Mouse (Mus musculus) cerebellum, adult 8-10 months (tissue): ENCODE results near the gene Ascc2.
"Not testable (repeated sequence)": the region's sequence is repeated elsewhere in the genome, so short reads cannot be mapped to it uniquely, and the experiment has no call there.

Experiments used
- DNase-seq: peaks from one replicate; pipeline ENCODE4 v3.0.0; 2022

The Ascc2 gene

DNA sequence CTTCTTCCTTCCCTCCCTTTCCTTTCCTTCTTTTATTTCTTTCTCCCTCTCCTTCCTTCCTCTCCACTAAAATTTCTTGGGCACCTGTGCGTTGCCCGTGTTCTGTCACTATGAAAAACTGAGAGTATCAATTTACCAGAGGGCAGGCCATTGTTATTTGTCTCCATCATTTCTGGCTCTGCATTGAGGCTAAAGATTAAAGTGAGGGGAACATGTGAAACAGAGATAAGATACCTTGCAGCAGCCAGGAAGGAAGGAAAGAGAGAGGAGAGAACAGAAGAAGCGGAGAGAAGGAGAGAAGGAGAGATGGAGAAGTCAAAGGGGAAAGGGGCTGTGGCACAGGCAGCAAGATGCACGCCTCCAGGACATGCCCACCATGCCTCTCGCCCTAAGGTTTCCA lies 3.2 kb upstream of the Ascc2 start:
- DNase-seq = no peak

GRCm38 (mm10) chr11:4636782-4637342 lies 685 bp upstream of the Ascc2 start:
- no peak for DNase-seq

- DNase-seq = no peak
Observed at GRCm38 (mm10) chr11:4638261-4638660, 714 bp downstream of the Ascc2 start.

GRCm38 (mm10) chr11:4641185-4641584 lies 3.6 kb downstream of the Ascc2 start:
- no peak for DNase-seq

DNA sequence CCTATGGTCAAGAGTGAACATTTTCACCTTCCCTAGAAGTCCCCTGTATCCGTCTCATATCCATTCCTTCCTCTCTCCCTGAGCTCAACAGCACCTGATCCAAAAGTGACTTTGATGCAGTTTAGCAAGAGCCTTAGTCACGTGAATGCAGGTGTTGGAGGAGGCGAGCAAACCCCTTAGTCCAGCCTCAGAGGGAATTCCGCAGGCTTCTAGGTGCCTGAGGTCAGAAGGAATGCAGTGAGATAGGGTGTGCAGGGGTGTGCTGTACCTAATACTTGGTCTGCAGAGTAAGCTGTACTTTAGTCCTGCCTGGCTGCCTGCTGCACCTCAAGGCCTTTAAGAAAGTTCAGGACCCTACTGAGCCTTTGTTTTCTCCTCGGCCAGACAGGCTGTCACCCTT lies 6.2 kb downstream of the Ascc2 start:
- DNase-seq = no peak

DNA sequence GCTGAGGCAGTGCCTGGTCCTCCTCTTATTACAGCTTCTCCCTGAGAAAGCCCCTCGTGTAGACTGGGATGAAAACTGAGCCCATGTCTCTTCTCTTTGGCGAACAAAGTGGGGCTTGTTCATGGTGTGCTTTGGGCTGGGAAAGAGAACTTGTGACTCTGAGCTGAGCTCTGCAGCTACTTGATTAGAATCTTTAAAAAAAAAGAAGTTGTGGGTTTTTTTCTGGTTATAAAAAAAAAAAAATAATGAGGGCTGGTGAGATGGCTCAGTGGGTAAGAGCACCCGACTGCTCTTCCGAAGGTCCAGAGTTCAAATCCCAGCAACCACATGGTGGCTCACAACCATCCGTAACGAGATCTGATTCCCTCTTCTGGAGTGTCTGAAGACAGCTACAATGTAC lies 7.6 kb downstream of the Ascc2 start:
- not testable (repeated sequence) for DNase-seq

DNA sequence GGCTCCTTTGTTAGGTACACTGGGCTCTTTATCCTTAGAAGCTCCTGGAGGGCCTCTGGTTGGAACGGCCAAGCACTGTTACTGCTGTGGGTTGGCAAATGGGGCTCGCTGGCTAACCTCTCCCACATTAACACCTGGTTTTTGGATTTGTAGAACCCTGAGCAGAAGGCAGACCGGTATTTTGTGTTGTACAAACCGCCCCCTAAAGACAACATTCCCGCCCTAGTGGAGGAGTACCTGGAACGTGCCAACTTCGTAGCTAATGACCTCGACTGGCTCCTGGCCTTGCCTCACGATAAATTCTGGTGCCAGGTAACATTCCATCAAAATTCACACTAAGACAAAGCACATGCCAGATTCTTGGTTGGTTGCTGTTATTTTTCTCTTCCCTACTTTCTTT lies 8.9 kb downstream of the Ascc2 start:
- no peak for DNase-seq

DNA sequence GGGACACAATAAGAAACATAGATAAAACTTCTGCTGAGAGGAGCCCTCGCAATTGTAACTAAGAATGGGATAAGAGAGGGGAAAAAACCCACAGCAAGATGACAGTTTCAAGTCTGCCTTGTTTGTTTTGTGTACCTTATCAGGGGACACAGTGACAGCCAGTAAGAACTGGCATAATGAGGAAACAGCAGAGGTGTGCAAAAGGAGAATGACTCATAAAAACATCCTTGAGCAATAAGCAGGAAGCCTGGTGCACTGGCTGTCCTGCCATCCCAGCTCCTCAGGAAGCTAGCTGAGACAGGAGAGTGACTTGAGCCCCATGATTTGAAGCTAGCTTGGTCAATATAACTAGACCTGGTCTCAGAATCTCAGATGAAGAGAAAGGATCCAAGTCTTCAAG lies 22.3 kb downstream of the Ascc2 start:
- no peak for DNase-seq

GRCm38 (mm10) chr11:4660309-4661025 lies 22.9 kb downstream of the Ascc2 start:
- no peak for DNase-seq

DNA sequence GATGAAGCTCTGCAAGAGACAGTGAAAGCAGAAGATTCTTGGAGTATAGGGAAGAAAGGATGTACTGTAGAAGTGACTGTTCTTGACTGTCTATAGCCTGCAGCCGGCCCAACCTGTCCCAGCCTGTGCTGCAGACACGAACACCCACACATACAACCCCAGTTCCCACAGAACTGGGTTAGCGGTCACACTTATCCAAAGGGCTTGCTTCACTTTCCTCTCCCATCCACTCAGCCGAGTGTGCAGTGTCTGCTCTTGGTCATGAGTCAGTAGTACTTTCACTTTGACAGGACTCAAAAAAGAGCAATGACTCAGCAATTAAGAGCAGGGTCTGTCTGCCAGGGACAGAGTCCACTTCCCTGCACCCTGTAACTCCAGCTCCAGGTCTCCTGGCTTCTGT lies 23.8 kb downstream of the Ascc2 start:
- no peak for DNase-seq

GRCm38 (mm10) chr11:4661871-4662495 lies 24.4 kb downstream of the Ascc2 start:
- DNase-seq = peak; percentile 37

DNA sequence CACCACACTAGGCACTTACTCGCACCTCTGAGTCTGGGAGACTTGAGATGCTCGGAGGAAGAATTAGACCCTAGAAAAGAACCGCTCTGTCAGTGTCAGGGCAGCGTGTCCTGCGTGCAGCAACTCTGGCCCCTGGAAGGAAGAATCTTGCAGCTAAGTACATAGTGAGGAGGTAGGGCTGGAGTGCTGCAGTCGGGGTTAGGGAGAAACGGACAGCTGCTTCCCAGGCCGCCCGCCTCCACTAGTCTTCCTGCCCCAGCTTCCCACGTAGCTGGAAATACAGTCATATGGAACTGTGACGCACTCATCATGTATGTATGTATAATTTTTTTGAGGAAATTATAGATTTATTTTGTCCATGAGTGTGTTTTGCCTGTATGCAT lies 24.9 kb downstream of the Ascc2 start:
- no peak for DNase-seq

GRCm38 (mm10) chr11:4671736-4672135 lies 34.2 kb downstream of the Ascc2 start:
- DNase-seq = no peak

DNA sequence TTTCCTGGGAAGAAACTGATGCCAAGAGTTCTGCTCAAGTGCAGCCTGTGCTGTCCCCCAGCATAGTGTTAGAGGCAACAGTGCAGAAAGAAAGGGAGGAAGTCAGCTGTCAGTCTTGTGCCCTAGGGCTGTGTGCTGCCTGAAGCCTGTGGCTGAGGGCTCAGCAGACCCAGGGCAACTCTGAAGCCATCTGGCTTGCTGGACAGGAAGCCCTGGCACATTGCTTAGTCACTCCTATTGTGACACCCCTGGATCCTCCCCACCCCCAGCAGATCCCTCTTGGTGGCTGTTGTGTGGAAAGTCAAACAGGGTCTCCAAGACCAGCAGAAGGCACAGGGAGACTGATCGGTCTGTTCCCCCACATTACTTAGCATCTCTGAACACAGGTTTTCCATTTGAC lies 37.0 kb downstream of the Ascc2 start:
- DNase-seq = no peak

GRCm38 (mm10) chr11:4675126-4675562 lies 37.6 kb downstream of the Ascc2 start:
- no peak for DNase-seq

GRCm38 (mm10) chr11:4675693-4676092 lies 38.1 kb downstream of the Ascc2 start:
- DNase-seq = no peak

DNA sequence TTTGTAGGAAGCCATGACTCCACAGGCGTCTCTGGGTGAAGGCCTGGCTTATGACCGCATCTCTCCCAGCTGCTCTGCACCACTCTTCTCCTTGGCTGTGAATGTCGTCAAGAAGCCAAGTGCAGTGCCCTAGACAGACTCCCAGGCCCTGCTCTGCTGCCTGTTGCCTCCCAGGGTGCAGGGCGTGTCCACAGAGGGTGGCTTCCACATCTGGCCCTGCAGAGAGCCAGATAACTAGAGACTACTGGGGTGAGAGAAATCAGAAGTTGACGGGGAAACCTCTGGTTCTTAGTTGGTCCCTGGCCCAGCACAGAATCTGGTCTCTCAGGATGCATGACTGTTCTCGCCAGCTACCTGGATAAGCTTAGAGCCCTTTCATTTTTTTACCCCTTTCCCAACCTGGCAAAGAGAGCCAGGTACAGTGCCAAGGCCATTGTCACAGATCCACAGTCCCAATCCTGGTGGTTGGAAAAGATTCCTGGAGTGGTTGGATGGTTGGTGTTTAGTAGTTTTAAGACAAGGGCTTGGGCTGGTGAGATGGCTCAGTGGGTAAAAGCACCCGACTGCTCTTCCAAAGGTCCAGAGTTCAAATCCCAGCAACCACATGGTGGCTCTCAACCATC lies 39.8 kb downstream of the Ascc2 start:
- DNase-seq = no peak

- DNase-seq = no peak
Observed at GRCm38 (mm10) chr11:4678700-4679440, 41.3 kb downstream of the Ascc2 start.

DNA sequence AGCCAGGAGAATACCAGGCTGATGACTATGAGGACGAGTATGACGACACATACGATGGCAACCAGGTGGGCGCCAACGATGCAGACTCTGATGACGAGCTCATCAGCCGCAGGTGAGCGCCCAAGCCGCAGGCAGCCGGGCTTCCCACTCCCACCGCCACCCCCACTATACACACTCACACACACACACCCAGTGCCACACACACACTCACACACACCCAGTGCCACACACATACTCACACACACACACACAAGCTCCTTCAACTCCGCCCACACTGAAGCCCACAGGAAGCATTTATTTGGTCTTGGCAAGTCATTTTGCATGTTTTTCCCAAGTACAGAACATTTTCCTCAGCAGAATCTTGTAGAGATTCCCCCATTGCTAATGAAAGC lies 41.9 kb downstream of the Ascc2 start:
- DNase-seq = no peak

GRCm38 (mm10) chr11:4680126-4680525 lies 42.6 kb downstream of the Ascc2 start:
- no peak for DNase-seq

DNA sequence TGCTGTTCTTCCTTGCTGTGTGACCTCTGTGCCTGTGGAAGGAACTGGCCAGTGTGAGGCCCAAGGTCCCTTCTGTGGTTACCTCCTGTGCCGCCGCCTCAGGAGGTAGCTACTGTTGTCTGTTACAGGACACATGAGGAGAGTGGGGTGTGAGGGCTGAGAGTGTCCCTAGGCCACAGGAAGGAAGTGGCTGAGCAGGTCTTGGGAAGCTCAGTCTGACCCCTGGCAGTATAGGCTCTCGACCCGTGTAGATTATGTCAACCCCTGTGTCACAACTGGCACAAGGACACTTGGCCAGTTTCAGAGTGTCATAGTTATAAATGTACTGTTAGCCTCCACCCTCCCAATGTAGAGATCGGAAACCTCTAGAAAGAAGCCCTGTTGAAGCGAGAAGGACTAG lies 46.0 kb downstream of the Ascc2 start:
- no peak for DNase-seq

- DNase-seq = no peak
Observed at GRCm38 (mm10) chr11:4684186-4684585, 46.6 kb downstream of the Ascc2 start.

- no peak for DNase-seq
Observed at GRCm38 (mm10) chr11:4685071-4685470, 47.5 kb downstream of the Ascc2 start.
